Mouse (Mus musculus) liver, embryonic 13.5 days (tissue): ENCODE results near the gene Gsto1. TPM values are rescaled to one million over a fixed set of nuclear protein-coding genes. Genes with fewer than 3 reads are reported as not detected.

ENCODE experiments used
- ATAC-seq: fragments of 200-750 bp; cut with Nextera tagmentation; 2 replicates; pipeline ENCODE4 v1.8.0; 2017; ENCODE audit warnings: low read depth, mild to moderate bottlenecking, moderate number of reproducible peaks, moderate library complexity
- DNase-seq: peaks from one replicate; pipeline ENCODE4 v3.0.0; 2022
- H3K27ac ChIP-seq: fragments of 300-500 bp; sonication (generic); 2 replicates; pipeline ENCODE4 v1.5.1; 2015; ENCODE audit warnings: moderate library complexity, mild to moderate bottlenecking, inconsistent platforms
- H3K27me3 ChIP-seq: fragments of 300-500 bp; sonication (generic); 2 replicates; pipeline ENCODE4 v1.6.1; 2015; ENCODE audit warnings: mild to moderate bottlenecking, inconsistent platforms
- H3K36me3 ChIP-seq: fragments of 300-500 bp; sonication (generic); 2 replicates; pipeline ENCODE4 v1.6.1; 2015; ENCODE audit warnings: mild to moderate bottlenecking, inconsistent platforms
- H3K4me1 ChIP-seq: fragments of 300-500 bp; sonication (generic); replicated peaks from 2 replicates; pipeline ENCODE4 v1.6.1; 2015; ENCODE audit warnings: inconsistent platforms
- H3K4me2 ChIP-seq: fragments of 300-500 bp; sonication (generic); 2 replicates; pipeline ENCODE4 v1.6.1; 2015; ENCODE audit warnings: inconsistent platforms, mild to moderate bottlenecking, moderate library complexity
- H3K4me3 ChIP-seq: fragments of 300-500 bp; sonication (generic); replicated peaks from 2 replicates; pipeline ENCODE4 v1.5.1; 2015; ENCODE audit warnings: mild to moderate bottlenecking, inconsistent platforms
- H3K9ac ChIP-seq: fragments of 300-500 bp; sonication (generic); 2 replicates; pipeline ENCODE4 v1.6.1; 2015; ENCODE audit warnings: mild to moderate bottlenecking, inconsistent platforms
- H3K9me3 ChIP-seq: fragments of 300-500 bp; sonication (generic); replicated peaks from 2 replicates; pipeline ENCODE4 v1.6.1; 2016; ENCODE audit warnings: inconsistent platforms
- WGBS: fragments of 180-500 bp; shearing (Covaris S2); methylation state at CpG from one replicate; pipeline ENCODE4 v1.1.7; 2015; ENCODE audit not compliant: insufficient replicate concordance; 5-methylcytosine and 5-hydroxymethylcytosine counted together
- polyA plus RNA-seq: library from polyadenylated mRNA; unstranded; fragments of >200 nt; fragmentation: Nextera tagmentation; extraction: Ambion mirVana; gene quantifications from 2 replicates; pipeline ENCODE4 v1.2.1, GENCODE M21; 2015

Gene Gsto1
- polyA plus RNA-seq, 1 experiment from 2014 or later = 117 TPM

- no peaks in the 10 kb centered on the region for H3K4me1 ChIP-seq
- no peaks in the 10 kb centered on the region for H3K36me3 ChIP-seq
- H3K4me3 ChIP-seq = no peak overlapping the region
- H3K9ac ChIP-seq = no peak overlapping the region
- H3K27ac ChIP-seq = no peak overlapping the region
- 56% methylated on average over 7 of the region's 7 CpGs for WGBS
- H3K9me3 ChIP-seq = no peaks in the 10 kb centered on the region
- 0 out of 2 replicates have a peak, but pooled peaks cover 3% of the 10 kb centered on the region for H3K27me3 ChIP-seq
- no peak for DNase-seq
- no peak for ATAC-seq
- H3K4me2 ChIP-seq = no peak overlapping the region
Observed at GRCm38 (mm10) chr19:47881538-47881937, 26.8 kb downstream of the Gsto1 start.

- 18% methylated on average over 11 of the region's 11 CpGs for WGBS
- ATAC-seq (peak; percentile 43; the same call in 1 of the 2 replicates), DNase-seq (peak; percentile 69)
- no peaks in the 10 kb centered on the region for H3K4me1 ChIP-seq
- no peak overlapping the region for H3K4me2 ChIP-seq
- no peak overlapping the region for H3K9ac ChIP-seq
- 0 out of 2 replicates have a peak, but pooled peaks cover 3% of the 10 kb centered on the region for H3K27me3 ChIP-seq
- H3K9me3 ChIP-seq = no peaks in the 10 kb centered on the region
- no peak overlapping the region for H3K27ac ChIP-seq
- no peaks in the 10 kb centered on the region for H3K36me3 ChIP-seq
- no peak overlapping the region for H3K4me3 ChIP-seq
Observed at GRCm38 (mm10) chr19:47882151-47882881, 27.5 kb downstream of the Gsto1 start.

- H3K4me2 ChIP-seq = no peak overlapping the region
- H3K4me3 ChIP-seq = no peak overlapping the region
- H3K27ac ChIP-seq = no peak overlapping the region
- no peaks in the 10 kb centered on the region for H3K36me3 ChIP-seq
- 47% methylated on average over 9 of the region's 9 CpGs for WGBS
- ATAC-seq = 0 out of 2 replicates have a peak, but pooled peaks have one; percentile 5
- H3K4me1 ChIP-seq = no peaks in the 10 kb centered on the region
- H3K9ac ChIP-seq = no peak overlapping the region
- no peaks in the 10 kb centered on the region for H3K9me3 ChIP-seq
- DNase-seq = no peak
- H3K27me3 ChIP-seq = 0 out of 2 replicates have a peak, but pooled peaks cover 3% of the 10 kb centered on the region
Observed at GRCm38 (mm10) chr19:47882882-47883254, 28.1 kb downstream of the Gsto1 start.

- no peak overlapping the region for H3K4me2 ChIP-seq
- H3K27ac ChIP-seq = no peak overlapping the region
- DNase-seq (no peak), ATAC-seq (no peak)
- H3K9ac ChIP-seq = no peak overlapping the region
- 63% methylated on average over 13 of the region's 13 CpGs for WGBS
- H3K4me1 ChIP-seq = no peaks in the 10 kb centered on the region
- H3K4me3 ChIP-seq = no peak overlapping the region
- H3K27me3 ChIP-seq = no peaks in the 10 kb centered on the region
- no peaks in the 10 kb centered on the region for H3K36me3 ChIP-seq
- no peaks in the 10 kb centered on the region for H3K9me3 ChIP-seq
Observed at GRCm38 (mm10) chr19:47884296-47885085, 29.7 kb downstream of the Gsto1 start.

- H3K4me1 ChIP-seq = no peaks in the 10 kb centered on the region
- no peaks in the 10 kb centered on the region for H3K9me3 ChIP-seq
- no peak overlapping the region for H3K4me3 ChIP-seq
- H3K27ac ChIP-seq = peak overlapping the region; percentile 39; the same call in 1 of the 2 replicates
- no peak overlapping the region for H3K9ac ChIP-seq
- H3K4me2 ChIP-seq = no peak overlapping the region
- WGBS = 50% methylated on average over 7 of the region's 7 CpGs
- ATAC-seq (no peak), DNase-seq (no peak)
- no peaks in the 10 kb centered on the region for H3K27me3 ChIP-seq
- H3K36me3 ChIP-seq = no peaks in the 10 kb centered on the region
Observed at GRCm38 (mm10) chr19:47885191-47885743, 30.5 kb downstream of the Gsto1 start.

- Histone ChIP-seq H3K36me3 (no peaks in the 10 kb centered on the region), H3K9ac (no peak overlapping the region), H3K4me1 (no peaks in the 10 kb centered on the region), H3K9me3 (no peaks in the 10 kb centered on the region), H3K27ac (no peak overlapping the region), H3K27me3 (no peaks in the 10 kb centered on the region), H3K4me2 (no peak overlapping the region), H3K4me3 (no peak overlapping the region)
- 0 out of 2 replicates have a peak, but pooled peaks have one; percentile 43 for ATAC-seq
- 53% methylated on average over 11 of the region's 11 CpGs for WGBS
- no peak for DNase-seq
Observed at GRCm38 (mm10) chr19:47885886-47886285, 31.1 kb downstream of the Gsto1 start.

- no peak for ATAC-seq
- H3K27ac ChIP-seq = no peak overlapping the region
Observed at GRCm38 (mm10) chr19:47886617-47887016, 31.8 kb downstream of the Gsto1 start.

GRCm38 (mm10) chr19:47887417-47887816 lies 32.6 kb downstream of the Gsto1 start:
- WGBS = 68% methylated on average over 10 of the region's 10 CpGs
- ATAC-seq (no peak), DNase-seq (no peak)
- no peaks in the 10 kb centered on the region for H3K27me3 ChIP-seq
- no peaks in the 10 kb centered on the region for H3K4me1 ChIP-seq
- no peak overlapping the region for H3K4me2 ChIP-seq
- H3K9ac ChIP-seq = no peak overlapping the region
- H3K36me3 ChIP-seq = no peaks in the 10 kb centered on the region
- H3K27ac ChIP-seq = no peak overlapping the region
- H3K4me3 ChIP-seq = no peak overlapping the region
- H3K9me3 ChIP-seq = no peaks in the 10 kb centered on the region

More at GRCm38 (mm10) chr19:47886617-47887016, 31.8 kb downstream of the Gsto1 start:
- Histone ChIP-seq H3K9me3 (no peaks in the 10 kb centered on the region), H3K4me3 (no peak overlapping the region), H3K9ac (no peak overlapping the region), H3K27me3 (no peaks in the 10 kb centered on the region), H3K36me3 (no peaks in the 10 kb centered on the region), H3K4me1 (no peaks in the 10 kb centered on the region), H3K4me2 (no peak overlapping the region)
- no peak for DNase-seq
- WGBS = 53% methylated on average over 7 of the region's 7 CpGs

- DNase-seq = no peak
- Histone ChIP-seq H3K27me3 (no peaks in the 10 kb centered on the region), H3K4me3 (no peak overlapping the region), H3K9ac (no peak overlapping the region), H3K36me3 (no peaks in the 10 kb centered on the region), H3K9me3 (no peaks in the 10 kb centered on the region), H3K4me2 (no peak overlapping the region), H3K27ac (no peak overlapping the region), H3K4me1 (no peaks in the 10 kb centered on the region)
- 77% methylated on average over 8 of the region's 8 CpGs for WGBS
- ATAC-seq = no peak
Observed at GRCm38 (mm10) chr19:47888037-47888436, 33.3 kb downstream of the Gsto1 start.

GRCm38 (mm10) chr19:47890489-47891130 lies 35.8 kb downstream of the Gsto1 start:
- ATAC-seq (no peak), DNase-seq (no peak)
- peaks cover 12% of the 10 kb centered on the region for H3K36me3 ChIP-seq
- no peak overlapping the region for H3K4me3 ChIP-seq
- H3K27me3 ChIP-seq = no peaks in the 10 kb centered on the region
- H3K9me3 ChIP-seq = no peaks in the 10 kb centered on the region
- H3K4me2 ChIP-seq = peak overlapping the region; percentile 6; the same call in 1 of the 2 replicates
- WGBS = 39% methylated on average over 10 of the region's 10 CpGs
- no peak overlapping the region for H3K9ac ChIP-seq
- no peaks in the 10 kb centered on the region for H3K4me1 ChIP-seq
- H3K27ac ChIP-seq = peak overlapping the region; percentile 34; the same call in 1 of the 2 replicates
